Mouse (Mus musculus): Measurements from ENCODE around the gene Rrp1. TPM values are rescaled to one million over a fixed set of nuclear protein-coding genes. Genes with fewer than 3 reads are reported as not detected.
"Not testable (repeated sequence)": the region's sequence is repeated elsewhere in the genome, so short reads cannot be mapped to it uniquely, and the experiment has no call there.

The Rrp1 gene
- total RNA-seq, 4 experiments from 2014 or later, result 215 to 262 (median 251) TPM

DNA sequence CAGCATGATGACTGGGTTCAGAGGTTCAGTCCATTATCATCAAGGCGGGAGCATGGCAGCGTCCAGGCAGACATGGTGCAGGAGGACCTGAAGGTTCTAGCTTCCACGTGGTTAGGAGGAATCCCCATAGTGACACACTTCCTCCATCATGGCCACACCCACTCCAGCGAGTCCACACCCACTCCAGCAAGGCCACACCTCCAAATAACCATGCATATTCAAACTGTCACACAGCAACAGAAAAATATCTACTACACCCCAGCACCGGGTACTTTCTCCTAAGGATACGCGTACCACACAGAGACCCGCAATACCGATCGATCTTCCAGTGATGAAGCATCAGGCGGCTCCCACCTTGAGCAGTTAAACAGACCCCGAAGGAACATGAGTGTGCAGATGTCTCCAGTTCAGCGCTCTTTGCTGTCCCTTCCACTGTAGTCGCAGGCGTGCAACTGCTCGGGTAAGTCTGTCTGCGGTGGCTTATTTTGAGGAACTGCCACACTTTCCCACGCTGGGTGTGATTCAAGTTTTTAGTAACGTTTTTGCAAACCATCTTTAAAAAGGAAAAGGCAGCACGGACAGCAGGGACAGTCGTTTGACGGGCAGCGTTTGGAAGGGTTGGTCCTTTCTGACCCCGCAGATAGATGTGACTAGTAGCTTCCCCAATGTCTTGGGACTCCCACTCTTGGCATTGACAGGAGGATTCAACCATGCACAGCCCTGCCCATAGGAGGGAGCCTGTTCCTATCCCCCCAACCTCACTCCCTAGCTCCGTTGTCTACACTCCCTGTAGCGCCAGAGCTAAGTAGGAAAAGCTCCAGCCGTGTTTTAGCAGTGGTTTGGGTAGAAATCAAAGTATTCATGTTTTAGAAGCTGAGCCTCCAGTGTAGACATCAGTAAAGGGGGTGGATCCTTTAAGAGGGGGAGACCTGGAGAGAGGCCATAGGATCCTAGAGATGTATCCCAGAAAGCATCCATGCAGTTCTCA, 39.9 kb downstream of the Rrp1 start:
- DNase-seq, result no peak

GRCm38 (mm10) chr10:78371746-78372145, 41.1 kb downstream of the Rrp1 start:
- DNase-seq, result no peak

DNA sequence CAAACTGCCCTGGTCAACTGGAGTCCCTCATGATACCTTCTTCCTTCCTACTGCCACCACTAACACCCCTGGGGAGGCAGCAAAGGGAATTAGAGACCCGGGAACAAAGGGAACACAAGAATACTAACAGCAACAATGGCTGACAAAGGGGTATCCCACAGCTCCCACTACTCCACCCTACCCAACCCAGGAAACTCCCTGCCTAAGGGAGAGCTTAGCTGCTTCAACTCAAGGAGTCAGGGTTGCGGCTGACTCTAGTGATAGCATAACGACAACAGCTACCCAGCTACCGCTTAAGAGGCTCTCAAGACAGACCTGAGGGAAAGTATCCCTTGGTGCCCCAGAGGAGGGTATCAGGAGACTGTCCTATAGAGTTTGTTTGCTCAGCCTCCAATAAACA, 45.3 kb downstream of the Rrp1 start:
- DNase-seq, result no peak

DNA sequence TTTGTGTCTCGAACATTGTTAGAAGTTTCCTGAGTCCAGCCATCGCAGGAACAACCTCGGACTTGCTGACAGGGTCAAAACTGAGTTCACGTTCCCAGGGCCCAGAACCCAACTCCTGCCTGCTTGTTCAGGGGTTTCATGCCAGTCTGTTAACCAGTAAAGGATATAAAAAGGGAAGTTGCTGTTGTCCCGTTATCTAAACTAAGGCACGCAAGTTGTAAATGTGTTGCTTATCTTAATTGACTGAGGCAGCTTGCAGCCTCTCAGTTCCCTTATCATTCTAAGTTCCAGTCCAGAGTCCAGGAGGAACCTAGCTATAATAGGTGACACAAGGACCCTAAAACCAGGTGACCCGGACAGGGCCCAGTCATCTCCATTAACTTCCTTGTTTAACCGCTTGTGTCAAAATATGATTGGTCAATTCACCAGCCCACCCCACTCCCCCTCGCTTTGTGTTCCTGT, 46.0 kb downstream of the Rrp1 start:
- no peak for DNase-seq

- DNase-seq, result no peak
Observed at GRCm38 (mm10) chr10:78366195-78366834, 46.5 kb downstream of the Rrp1 start.

- DNase-seq, result no peak
Observed at GRCm38 (mm10) chr10:78365555-78365954, 47.3 kb downstream of the Rrp1 start.

GRCm38 (mm10) chr10:78364106-78364505, 48.7 kb downstream of the Rrp1 start:
- DNase-seq, result no peak

DNA sequence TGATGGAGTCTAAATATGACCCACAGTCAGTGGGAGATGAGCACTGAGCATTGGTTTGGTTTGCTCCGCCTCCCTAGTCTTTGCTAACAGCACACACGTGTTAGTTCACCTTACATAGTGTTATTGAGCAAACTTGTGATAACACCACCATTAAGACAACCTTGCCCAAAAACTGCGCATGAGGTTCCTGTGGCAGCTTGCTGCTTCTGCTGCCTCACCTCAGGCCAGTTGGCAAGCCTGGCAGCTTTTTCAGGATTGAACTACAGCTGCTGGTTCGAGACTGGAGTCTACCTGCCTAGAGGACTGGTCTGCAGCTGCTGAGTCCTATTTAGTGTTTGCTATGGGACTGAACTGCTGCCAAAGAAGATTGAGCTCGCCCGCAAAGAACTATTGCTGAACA, 49.5 kb downstream of the Rrp1 start:
- DNase-seq, result no peak

DNA sequence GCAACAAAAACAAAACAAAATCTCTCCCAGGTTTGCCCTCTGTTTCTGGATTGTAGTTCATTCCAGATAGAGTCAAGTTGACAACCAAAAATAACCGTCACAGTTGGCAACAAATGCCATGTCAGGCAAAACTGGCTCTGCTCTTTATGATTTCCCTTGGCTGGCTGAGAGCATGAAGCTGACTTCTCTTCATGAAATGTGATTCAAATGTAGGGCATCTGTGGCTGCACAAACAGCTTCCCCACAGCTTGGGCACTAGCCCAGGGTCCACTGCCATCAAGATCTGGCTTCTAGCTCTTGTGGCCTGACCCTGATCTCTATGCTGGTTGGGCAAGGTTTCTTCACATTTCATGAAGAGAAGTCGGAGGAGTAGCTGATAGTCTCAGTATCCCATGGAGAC, 50.9 kb downstream of the Rrp1 start:
- DNase-seq, result peak; percentile 48

- peak; percentile 41 for DNase-seq
Observed at GRCm38 (mm10) chr10:78360290-78360711, 52.5 kb downstream of the Rrp1 start.

DNA sequence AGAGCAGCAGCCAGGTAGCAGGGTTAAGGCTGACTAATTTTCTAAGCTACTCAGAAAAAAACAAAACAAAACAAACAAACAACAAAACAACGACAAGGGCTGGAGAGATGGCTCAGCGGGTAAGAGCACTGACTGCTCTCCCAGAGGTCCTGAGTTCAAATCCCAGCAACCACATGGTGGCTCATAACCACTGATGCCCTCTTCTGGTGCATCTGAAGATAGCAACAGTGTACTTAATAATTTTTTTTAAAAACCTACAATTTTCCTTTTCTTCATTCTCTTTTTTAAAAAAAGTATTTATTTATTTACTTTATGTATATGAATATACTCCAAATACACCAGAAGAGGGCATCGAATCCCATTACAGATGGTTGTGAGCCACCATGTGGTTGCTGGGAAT, 53.8 kb downstream of the Rrp1 start:
- DNase-seq, result not testable (repeated sequence)

- no peak for DNase-seq
Observed at GRCm38 (mm10) chr10:78358266-78358665, 54.6 kb downstream of the Rrp1 start.

DNA sequence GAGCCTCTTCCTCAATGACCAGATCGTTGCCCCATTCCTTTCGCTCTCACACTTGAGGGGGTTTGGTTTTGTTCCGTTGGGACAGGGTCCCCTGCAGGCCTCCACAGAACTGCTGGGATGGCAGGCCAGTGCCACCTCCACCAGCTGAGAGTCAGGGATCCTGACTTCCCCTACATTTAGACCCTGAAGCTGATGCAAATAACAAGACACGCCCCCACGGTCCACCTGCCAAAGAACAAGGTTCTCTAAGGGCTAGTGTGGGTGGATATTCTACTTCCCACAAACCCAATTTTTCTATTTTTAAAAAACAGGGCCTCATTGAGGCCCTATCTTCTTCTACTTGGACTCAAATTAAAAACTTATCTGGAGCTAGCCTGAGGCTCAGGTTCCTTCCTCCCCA, 55.1 kb downstream of the Rrp1 start:
- no peak for DNase-seq

DNA sequence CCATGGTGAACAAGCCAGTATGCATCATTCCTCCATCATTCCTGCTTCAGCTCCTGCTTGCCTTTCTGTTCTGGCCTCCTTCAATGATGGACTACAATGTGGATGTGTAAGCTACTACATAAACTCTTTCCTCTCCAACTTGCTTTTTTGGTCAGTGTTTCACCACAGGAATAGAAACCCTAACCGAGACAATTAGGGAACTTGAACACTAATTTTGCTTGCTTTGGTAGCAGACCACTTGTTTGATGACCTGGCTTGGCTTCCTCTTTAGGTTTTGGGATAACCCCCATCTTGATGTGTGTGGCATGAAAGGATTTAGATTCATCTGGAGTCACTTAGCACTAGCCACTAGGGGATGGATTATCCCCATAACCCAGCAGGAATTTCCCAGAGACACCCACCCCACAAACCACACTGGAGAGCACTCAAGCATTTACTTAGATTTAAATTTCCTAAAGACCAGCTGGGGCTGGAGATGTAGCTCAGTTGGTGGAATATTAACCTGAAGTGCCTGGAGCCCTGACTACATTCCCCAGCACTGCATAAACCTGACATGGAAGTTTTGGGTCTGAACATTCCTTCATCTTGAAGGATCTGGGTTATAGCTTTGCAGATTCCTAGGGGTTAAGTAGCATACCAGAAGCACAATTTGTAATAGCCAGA, 56.8 kb downstream of the Rrp1 start:
- no peak for DNase-seq

GRCm38 (mm10) chr10:78353196-78353595, 59.6 kb downstream of the Rrp1 start:
- no peak for DNase-seq

DNA sequence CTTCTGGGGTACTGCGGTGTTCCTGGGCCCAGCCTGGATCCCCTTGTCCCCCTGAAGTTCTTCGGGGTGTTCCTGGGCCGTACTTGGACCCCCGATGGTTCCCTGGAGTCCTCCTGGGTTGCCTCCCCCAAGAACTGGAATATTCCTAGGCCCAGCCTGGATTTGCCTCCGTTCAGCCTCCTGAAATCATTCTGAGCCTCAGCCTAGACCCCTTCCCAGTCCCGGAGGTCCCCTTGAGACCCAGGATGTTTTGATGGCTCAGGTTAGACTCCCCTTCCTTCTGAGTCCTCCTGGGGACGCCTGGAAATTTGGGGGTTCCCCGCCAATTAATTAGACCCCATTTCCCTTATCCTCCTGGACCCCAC, 60.2 kb downstream of the Rrp1 start:
- DNase-seq, result no peak

GRCm38 (mm10) chr10:78351887-78352665, 60.8 kb downstream of the Rrp1 start, which contains the start of gene Agpat3:
Gene Agpat3, minus strand, starts transcription at chr10:78352489.
- no peak for DNase-seq

DNA sequence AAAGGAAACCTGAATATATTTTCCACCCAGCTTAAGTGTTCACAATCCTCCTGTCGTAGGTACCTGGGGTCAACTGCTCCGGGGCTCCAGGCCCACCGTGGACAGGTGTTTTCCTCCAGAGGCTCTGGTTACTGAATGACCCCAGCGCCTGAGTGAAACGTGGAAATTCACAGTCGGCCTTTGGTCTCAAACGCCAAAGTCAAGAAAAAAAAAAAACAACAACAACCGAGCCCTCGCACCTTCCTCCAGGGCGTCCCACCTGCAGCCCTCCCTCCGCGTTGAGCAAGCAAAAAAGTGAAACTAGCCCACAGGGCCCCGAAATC, 61.3 kb downstream of the Rrp1 start:
- DNase-seq, result no peak

- DNase-seq, result no peak
Observed at GRCm38 (mm10) chr10:78350796-78351556, 61.9 kb downstream of the Rrp1 start.

All from adrenal gland, adult 8-10 months (tissue).